Mouse (Mus musculus) megakaryocyte, embryonic 14.5 days (primary cell): Measurements from ENCODE around the gene Srbd1. TPM values are rescaled to one million over a fixed set of nuclear protein-coding genes. Genes with fewer than 3 reads are reported as not detected.

Experiments used
- H3K27me3 ChIP-seq: replicated peaks from 2 replicates; pipeline ENCODE3; 2012; ENCODE audit warnings: inconsistent platforms
- H3K36me3 ChIP-seq: replicated peaks from 2 replicates; pipeline ENCODE3; 2012; ENCODE audit warnings: low read length, inconsistent platforms, mixed read lengths
- H3K4me1 ChIP-seq: 2 replicates; pipeline ENCODE4 v1.6.1; 2012; ENCODE audit warnings: inconsistent platforms
- H3K4me3 ChIP-seq: replicated peaks from 2 replicates; pipeline ENCODE3; 2012; ENCODE audit warnings: moderate library complexity, mild to moderate bottlenecking, inconsistent platforms
- H3K9me3 ChIP-seq: 2 replicates; pipeline ENCODE4 v1.6.1; 2012; ENCODE audit warnings: inconsistent platforms
- FLI1 ChIP-seq: IDR thresholded peaks from 2 replicates; pipeline ENCODE4 v1.6.1; 2012; ENCODE audit warnings: low read length, inconsistent platforms, mixed read lengths
- GATA1 ChIP-seq: IDR thresholded peaks from 3 replicates; pipeline ENCODE4 v1.6.1; 2012; ENCODE audit warnings: mixed read lengths, low read length, inconsistent platforms, borderline replicate concordance
- polyA plus RNA-seq: library from polyadenylated mRNA; stranded (reverse); fragments of >175 nt; gene quantifications from 2 replicates; pipeline ENCODE4 v1.2.3, GENCODE M21; 2012; ENCODE audit warnings: low replicate concordance; ENCODE audit not compliant: insufficient read depth

Gene Srbd1
- polyA plus RNA-seq, 1 experiment, result 6.6 TPM

DNA sequence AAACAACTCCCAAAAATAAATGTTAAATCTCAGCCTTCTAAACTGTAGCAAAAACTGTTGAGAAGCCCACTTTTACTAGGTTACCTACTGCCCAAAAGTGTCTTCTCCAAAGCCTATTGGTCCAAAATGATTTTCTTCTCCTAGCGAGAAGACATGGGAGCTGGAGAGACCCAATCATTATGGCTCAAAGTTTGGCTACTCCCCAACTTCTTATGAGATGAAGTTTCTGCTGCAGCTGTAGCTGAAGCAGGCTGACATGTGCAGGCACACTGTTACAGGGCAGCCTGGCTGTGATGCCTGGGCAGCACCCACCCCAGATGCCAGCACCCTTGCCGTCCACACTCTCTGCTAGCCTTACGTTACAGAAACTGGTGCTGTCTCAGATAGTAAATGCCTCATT, 105.2 kb downstream of the Srbd1 start:
- TF ChIP-seq GATA1, result no peak
- TF ChIP-seq FLI1, result no peak
- Histone ChIP-seq H3K9me3 (no peaks in the 10 kb centered on the region), H3K27me3 (no peaks in the 10 kb centered on the region), H3K4me3 (no peak overlapping the region), H3K36me3 (peaks cover 26% of the 10 kb centered on the region), H3K4me1 (peaks cover 15% of the 10 kb centered on the region)

DNA sequence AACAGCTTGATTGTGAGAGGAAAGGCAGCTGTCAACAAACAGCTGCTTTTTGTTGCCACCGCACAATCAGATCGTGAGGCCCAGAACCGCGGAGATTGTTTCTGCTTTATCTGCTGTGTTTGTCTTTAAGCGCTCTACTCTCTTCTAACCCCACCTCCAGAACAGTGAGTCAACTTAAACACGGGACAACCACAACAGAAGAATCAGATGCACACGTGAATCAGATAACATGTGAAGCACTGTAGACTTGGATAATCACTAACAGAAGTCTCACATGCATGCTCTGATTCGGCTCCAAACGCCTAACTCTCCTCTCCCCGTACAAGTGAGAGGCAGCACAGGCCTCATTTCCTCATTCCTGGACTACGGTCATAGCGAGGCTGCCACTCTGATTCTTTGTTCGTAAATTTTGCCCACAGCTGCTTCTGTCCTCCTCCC, 106.7 kb downstream of the Srbd1 start:
- TF ChIP-seq GATA1 (no peak), FLI1 (no peak)
- no peaks in the 10 kb centered on the region for H3K27me3 ChIP-seq
- H3K36me3 ChIP-seq, result peaks cover 25% of the 10 kb centered on the region
- H3K9me3 ChIP-seq, result no peaks in the 10 kb centered on the region
- H3K4me3 ChIP-seq, result no peak overlapping the region
- peaks cover 9% of the 10 kb centered on the region for H3K4me1 ChIP-seq

- Histone ChIP-seq H3K4me3 (no peak overlapping the region), H3K9me3 (no peaks in the 10 kb centered on the region), H3K36me3 (peaks cover 25% of the 10 kb centered on the region), H3K4me1 (peaks cover 6% of the 10 kb centered on the region; the same call in 1 of the 2 replicates), H3K27me3 (no peaks in the 10 kb centered on the region)
- TF ChIP-seq GATA1 (no peak), FLI1 (no peak)
Measured at GRCm38 (mm10) chr17:86035576-86035975, 109.4 kb downstream of the Srbd1 start.

GRCm38 (mm10) chr17:86035146-86035545, 109.8 kb downstream of the Srbd1 start:
- TF ChIP-seq GATA1 (no peak), FLI1 (no peak)
- Histone ChIP-seq H3K4me1 (peaks cover 6% of the 10 kb centered on the region; the same call in 1 of the 2 replicates), H3K27me3 (no peaks in the 10 kb centered on the region), H3K36me3 (peaks cover 25% of the 10 kb centered on the region), H3K9me3 (no peaks in the 10 kb centered on the region), H3K4me3 (no peak overlapping the region)

- Histone ChIP-seq H3K9me3 (no peaks in the 10 kb centered on the region), H3K4me3 (no peak overlapping the region), H3K4me1 (peaks cover 6% of the 10 kb centered on the region; the same call in 1 of the 2 replicates), H3K36me3 (peaks cover 22% of the 10 kb centered on the region), H3K27me3 (no peaks in the 10 kb centered on the region)
- TF ChIP-seq GATA1 (no peak), FLI1 (no peak)
Measured at GRCm38 (mm10) chr17:86034641-86035040, 110.3 kb downstream of the Srbd1 start.

DNA sequence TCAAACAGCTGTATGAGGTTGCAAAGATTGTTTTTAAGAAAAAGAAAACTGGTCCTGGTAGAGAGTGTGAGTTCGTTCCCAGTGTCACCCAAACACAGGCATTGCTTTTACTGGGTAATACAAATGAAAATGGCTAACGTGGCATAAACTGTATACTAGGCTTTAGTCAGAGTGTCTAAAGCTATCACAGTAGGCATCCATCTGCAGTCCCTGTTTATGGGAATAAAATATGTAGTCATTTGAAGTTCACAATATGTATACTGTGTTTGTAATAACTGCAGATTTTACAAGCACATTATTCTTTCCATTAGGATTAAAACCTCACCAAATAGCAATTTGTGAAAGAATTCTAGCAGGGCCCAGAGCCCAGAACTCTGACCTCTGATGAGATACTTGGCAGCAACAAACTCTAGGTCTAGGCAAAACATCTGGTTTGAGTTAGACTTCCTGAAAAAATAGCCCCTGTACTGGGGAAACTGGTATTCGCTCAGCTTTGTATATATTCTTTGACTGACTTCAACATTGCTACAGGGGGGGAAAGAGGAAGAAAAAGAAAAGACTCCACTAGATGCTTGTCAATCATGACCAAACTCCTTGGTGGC, 112.8 kb downstream of the Srbd1 start:
- Histone ChIP-seq H3K4me1 (peaks cover 29% of the 10 kb centered on the region), H3K4me3 (no peak overlapping the region), H3K9me3 (no peaks in the 10 kb centered on the region), H3K36me3 (peaks cover 6% of the 10 kb centered on the region), H3K27me3 (no peaks in the 10 kb centered on the region)
- no peak for TF ChIP-seq GATA1
- TF ChIP-seq FLI1, result no peak

DNA sequence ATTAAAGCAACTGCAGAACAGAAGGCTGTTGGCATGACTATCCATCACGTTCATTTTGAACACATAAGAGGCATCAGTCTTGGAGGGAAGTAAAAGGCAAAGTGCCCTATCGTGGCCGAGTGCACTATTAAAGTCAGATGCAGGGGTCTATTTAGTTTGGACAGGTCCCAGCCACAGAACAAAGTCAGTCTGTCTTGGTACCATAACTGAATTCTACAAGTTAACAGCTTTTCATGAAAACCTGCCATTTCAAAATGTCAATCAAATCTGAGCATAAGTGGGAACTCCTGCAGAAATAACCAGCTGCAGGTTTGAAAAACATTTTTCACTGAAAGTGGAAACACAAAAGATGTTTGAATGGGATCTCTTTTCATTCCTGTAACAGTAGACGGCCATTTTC, 115.0 kb downstream of the Srbd1 start:
- H3K4me3 ChIP-seq, result no peak overlapping the region
- TF ChIP-seq GATA1 (no peak), FLI1 (no peak)
- H3K4me1 ChIP-seq, result peaks cover 43% of the 10 kb centered on the region
- H3K9me3 ChIP-seq, result no peaks in the 10 kb centered on the region
- peaks cover 4% of the 10 kb centered on the region for H3K36me3 ChIP-seq
- no peaks in the 10 kb centered on the region for H3K27me3 ChIP-seq

- Histone ChIP-seq H3K27me3 (no peaks in the 10 kb centered on the region), H3K9me3 (no peaks in the 10 kb centered on the region), H3K4me3 (no peak overlapping the region), H3K4me1 (peaks cover 52% of the 10 kb centered on the region), H3K36me3 (no peaks in the 10 kb centered on the region)
- TF ChIP-seq FLI1, result no peak
- TF ChIP-seq GATA1, result no peak
Measured at GRCm38 (mm10) chr17:86029175-86029574, 115.8 kb downstream of the Srbd1 start.

DNA sequence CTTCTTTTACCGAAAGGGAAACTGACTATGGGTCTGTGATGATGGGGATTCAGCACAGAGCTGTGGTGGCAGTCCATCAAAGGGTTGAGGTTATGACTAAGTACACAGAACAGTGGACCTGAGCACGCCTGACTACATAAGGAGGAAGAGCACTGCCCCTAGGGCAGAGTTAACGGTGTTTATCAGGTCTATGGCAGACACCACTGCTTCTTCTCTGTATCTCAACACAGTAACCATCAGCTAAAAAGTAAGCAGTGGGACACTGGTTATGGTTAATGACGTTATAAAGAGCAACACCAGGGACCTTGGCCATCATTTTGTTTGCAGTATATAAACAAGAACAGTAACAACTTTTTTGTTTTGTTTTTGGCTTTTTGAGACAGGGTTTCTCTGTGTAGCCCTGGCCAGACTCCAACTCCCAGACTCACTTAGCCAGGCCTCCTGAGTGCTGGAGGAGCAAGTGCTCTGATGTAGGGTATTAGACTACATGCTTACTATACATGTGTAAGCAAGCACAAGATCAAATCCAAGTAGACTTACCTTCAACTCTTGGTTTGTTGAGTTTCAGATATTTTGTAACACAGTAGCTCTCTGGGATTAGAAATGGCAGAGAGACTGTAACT, 117.3 kb downstream of the Srbd1 start:
- Histone ChIP-seq H3K4me1 (peaks cover 67% of the 10 kb centered on the region), H3K36me3 (no peaks in the 10 kb centered on the region), H3K4me3 (peak overlapping the region; percentile 51), H3K27me3 (no peaks in the 10 kb centered on the region), H3K9me3 (no peaks in the 10 kb centered on the region)
- TF ChIP-seq FLI1 (no peak), GATA1 (no peak)

- Histone ChIP-seq H3K36me3 (peaks cover 4% of the 10 kb centered on the region), H3K9me3 (no peaks in the 10 kb centered on the region), H3K27me3 (no peaks in the 10 kb centered on the region), H3K4me3 (no peak overlapping the region), H3K4me1 (peaks cover 90% of the 10 kb centered on the region)
- TF ChIP-seq GATA1 (no peak), FLI1 (no peak)
Measured at GRCm38 (mm10) chr17:86024589-86024988, 120.4 kb downstream of the Srbd1 start.
